19 mouse cellular contexts compared by ENCODE assay signal in genomic region chr17:43392191-43392590, GRCm38 (mm10). TPM values are rescaled to one million over a fixed set of nuclear protein-coding genes. Genes with fewer than 3 reads are reported as not detected.
DNase-seq lines count a peak whose midpoint lies in the region; ATAC-seq and TF ChIP-seq lines count a peak whose summit lies in the region.
"Had no signal": no experiment of that assay in that cellular context is flagged by ENCODE, and none has a peak within 500 bp of the region (broad histone marks: within the 10 kb centered on the region; RNA-seq: fewer than 3 reads in every experiment).

No protein-coding gene starts in this region.

- TF ChIP-seq CTCF in heart, adult 2 months (IDR thresholded peaks at IDR 0.05), result no peak
- TF ChIP-seq CTCF in lung, embryonic 14.5 days (IDR thresholded peaks at IDR 0.05; ENCODE audit: low read depth), result no peak

- H3K4me2 ChIP-seq in heart, embryonic 11.5 days, result no peak overlapping the region
- H3K4me2 ChIP-seq in kidney, embryonic 16.5 days (replicated peaks; ENCODE audit: low read depth, low read length), result 0 out of 2 replicates have a peak overlapping the region, but pooled peaks have one; percentile 5
- H3K4me2 ChIP-seq in lung, embryonic 14.5 days, result no peak overlapping the region
- H3K4me2 ChIP-seq: hindbrain, embryonic 14.5 days; midbrain, embryonic 11.5 days; neural tube, embryonic 12.5 days had no signal

- peak overlapping the region; percentile 61 for H3K4me3 ChIP-seq in heart, adult 2 months
- H3K4me3 ChIP-seq in heart, embryonic 11.5 days (ENCODE audit: low read depth, low read length), result no peak overlapping the region
- no peak overlapping the region for H3K4me3 ChIP-seq in kidney, embryonic 16.5 days (ENCODE audit: low read length)
- no peak overlapping the region for H3K4me3 ChIP-seq in lung, embryonic 14.5 days (ENCODE audit: low read depth, low read length)
- H3K4me3 ChIP-seq in brown adipose tissue, adult 24 weeks (ENCODE audit: insufficient read depth, low read depth, low read length), result peak overlapping the region; percentile 63
- H3K4me3 ChIP-seq: neural tube, embryonic 12.5 days had no signal

- H3K79me2 ChIP-seq in heart, adult 2 months (replicated peaks; ENCODE audit: control insufficient read depth, insufficient read depth, low read length), result peaks cover 3% of the 10 kb centered on the region; the same call in 1 of the 2 replicates

- H3K9me3 ChIP-seq in heart, embryonic 11.5 days (replicated peaks; ENCODE audit: control insufficient read depth, low read length), result no peaks in the 10 kb centered on the region
- H3K9me3 ChIP-seq in kidney, embryonic 16.5 days (ENCODE audit: low read length), result no peaks in the 10 kb centered on the region
- H3K9me3 ChIP-seq in lung, embryonic 14.5 days (ENCODE audit: low read depth, low read length), result no peaks in the 10 kb centered on the region
- H3K9me3 ChIP-seq: neural tube, embryonic 12.5 days had no signal

- intact Hi-C loops in heart, adult 2 months (cut with DNase I), result loop anchor here (2.0 kb wide), 2 partner anchors 31 to 57 kb away; partner anchors contain the start of gene Adgrf5

- DNase-seq in heart, adult 2 months, result no peak
- DNase-seq in kidney, adult 9 months, result no peak
- peak; percentile 52 for DNase-seq in lung, embryonic 14.5 days
- DNase-seq in lung, postnatal 14 days, result no peak
- DNase-seq: B cell, adult 2 months; cerebellum, adult 2 months; cerebellum, postnatal 36 days; heart, postnatal 10 days; kidney, postnatal 14 days; left cerebral cortex, postnatal 4 days had no signal

- TF ChIP-seq EP300 in heart, adult 2 months (IDR thresholded peaks at IDR 0.05; ENCODE audit: insufficient read depth, low read depth, low read length), result 0 out of 2 replicates have a peak, but pooled peaks have one; percentile 25

- no peaks in the 10 kb centered on the region for H3K27me3 ChIP-seq in heart, adult 2 months (ENCODE audit: control insufficient read depth, insufficient read depth, low read length)
- H3K27me3 ChIP-seq in heart, embryonic 11.5 days (ENCODE audit: control insufficient read depth, insufficient read depth, low read length), result no peaks in the 10 kb centered on the region
- H3K27me3 ChIP-seq in kidney, embryonic 16.5 days (ENCODE audit: insufficient read depth, low read length), result no peaks in the 10 kb centered on the region
- H3K27me3 ChIP-seq in lung, embryonic 14.5 days (ENCODE audit: insufficient read depth, low read length), result no peaks in the 10 kb centered on the region
- H3K27me3 ChIP-seq: neural tube, embryonic 12.5 days had no signal

- H3K27ac ChIP-seq in heart, adult 2 months, result peak overlapping the region; percentile 88
- H3K27ac ChIP-seq in heart, embryonic 11.5 days (ENCODE audit: low read depth, low read length), result no peak overlapping the region
- no peak overlapping the region for H3K27ac ChIP-seq in kidney, embryonic 16.5 days (ENCODE audit: low read length)
- no peak overlapping the region for H3K27ac ChIP-seq in lung, embryonic 14.5 days (ENCODE audit: low read depth)
- H3K27ac ChIP-seq in brown adipose tissue, adult 24 weeks (replicated peaks; ENCODE audit: low read depth, low read length), result peak overlapping the region; percentile 74
- H3K27ac ChIP-seq: hindbrain, embryonic 14.5 days; liver, embryonic 14.5 days; neural tube, embryonic 12.5 days had no signal

- peaks cover 9% of the 10 kb centered on the region for H3K4me1 ChIP-seq in heart, adult 2 months (ENCODE audit: control insufficient read depth, insufficient read depth, low read length)
- peaks cover 5% of the 10 kb centered on the region for H3K4me1 ChIP-seq in heart, embryonic 11.5 days (ENCODE audit: control insufficient read depth, insufficient read depth, low read length)
- H3K4me1 ChIP-seq in kidney, embryonic 16.5 days (ENCODE audit: insufficient read depth, low read length), result peaks cover 16% of the 10 kb centered on the region
- no peaks in the 10 kb centered on the region for H3K4me1 ChIP-seq in lung, embryonic 14.5 days (ENCODE audit: insufficient read depth)
- H3K4me1 ChIP-seq in brown adipose tissue, adult 24 weeks (ENCODE audit: control insufficient read depth, insufficient read depth, insufficient read length, low read length), result peaks cover 17% of the 10 kb centered on the region; the same call in 1 of the 2 replicates
- H3K4me1 ChIP-seq: neural tube, embryonic 12.5 days had no signal

- no peak for ATAC-seq in heart, embryonic 11.5 days (replicated peaks; ENCODE audit: insufficient number of reproducible peaks, low FRiP score, low TSS enrichment)
- no peak for ATAC-seq in kidney, embryonic 16.5 days (ENCODE audit: low FRiP score, low TSS enrichment)
- no peak for ATAC-seq in lung, embryonic 14.5 days (ENCODE audit: insufficient read depth)
- no peak for ATAC-seq in erythroblast, adult 5-6 weeks (replicated peaks; ENCODE audit: low FRiP score, poor library complexity, severe bottlenecking)
- ATAC-seq: forebrain, embryonic 14.5 days had no signal

- peaks cover 10% of the 10 kb centered on the region for H3K36me3 ChIP-seq in heart, adult 2 months (ENCODE audit: control insufficient read depth, insufficient read depth, low read length)
- no peaks in the 10 kb centered on the region for H3K36me3 ChIP-seq in heart, embryonic 11.5 days (ENCODE audit: control insufficient read depth, insufficient read depth, low read length)
- H3K36me3 ChIP-seq in kidney, embryonic 16.5 days (ENCODE audit: insufficient read depth, low read length), result no peaks in the 10 kb centered on the region
- H3K36me3 ChIP-seq in lung, embryonic 14.5 days (ENCODE audit: insufficient read depth), result no peaks in the 10 kb centered on the region
- H3K36me3 ChIP-seq: neural tube, embryonic 12.5 days had no signal

- TF ChIP-seq POLR2A in heart, adult 2 months (IDR thresholded peaks at IDR 0.05; ENCODE audit: insufficient read depth, low read depth, low read length), result 0 out of 2 replicates have a peak, but pooled peaks have one; percentile 6

- peak overlapping the region; percentile 18 for H3K9ac ChIP-seq in heart, adult 2 months (ENCODE audit: low read depth, low read length)
- no peak overlapping the region for H3K9ac ChIP-seq in heart, embryonic 11.5 days (ENCODE audit: low read depth, low read length)
- no peak overlapping the region for H3K9ac ChIP-seq in kidney, embryonic 16.5 days (replicated peaks; ENCODE audit: low read length)
- H3K9ac ChIP-seq in lung, embryonic 14.5 days, result no peak overlapping the region
- H3K9ac ChIP-seq: hindbrain, embryonic 14.5 days; liver, embryonic 14.5 days; neural tube, embryonic 12.5 days had no signal

- WGBS in heart, adult 2 months, result 25% methylated on average over 9 of the region's 9 CpGs
- WGBS in heart, embryonic 11.5 days (ENCODE audit: insufficient replicate concordance), result 65% methylated on average over 9 of the region's 9 CpGs
- 35% methylated on average over 9 of the region's 9 CpGs for WGBS in kidney, embryonic 16.5 days
- WGBS in lung, embryonic 14.5 days, result 52% methylated on average over 9 of the region's 9 CpGs

RNA-seq across cellular contexts. Expression of gene Adgrf5, which starts 31.9 kb away (rescaled TPM):
- total RNA-seq in heart, adult 2 months (2021), result 100 to 1,000 TPM; 184 to 231 TPM
- 57.7 and 116 TPM in 2 replicates for polyA plus RNA-seq in heart, adult 2 months (2012; rRNA removed)
- 13.9 and 20.8 TPM in 2 replicates for polyA plus RNA-seq in heart, embryonic 11.5 days (2014; fragmentation: Nextera tagmentation; extraction: Ambion mirVana)
- polyA plus RNA-seq in kidney, embryonic 16.5 days (2015; fragmentation: Nextera tagmentation; extraction: Ambion mirVana), result 25.5 and 26.7 TPM in 2 replicates
- polyA plus RNA-seq in lung, embryonic 14.5 days (2014; fragmentation: Nextera tagmentation; extraction: Ambion mirVana), result 18.5 and 18.8 TPM in 2 replicates
- polyA plus RNA-seq in brown adipose tissue, adult 24 weeks (2012; ENCODE audit: insufficient read depth, insufficient read length, missing spikeins), result 51.4 and 76.4 TPM in 2 replicates
- 0.21 and 0.38 TPM in 2 replicates for total RNA-seq in erythroblast, adult 5-6 weeks (2015; ENCODE audit: low replicate concordance)
- total RNA-seq in erythroblast, adult 5-6 weeks (2017; ENCODE audit: low replicate concordance), result 0.85 and 0.98 TPM in 2 replicates

Comparison
In these comparisons a context has a peak if more than half of its experiments do, and no peak if none do; other contexts are left out.
1. H3K27ac ChIP-seq: peak in heart, adult 2 months (single experiment) and brown adipose tissue, adult 24 weeks (single experiment); none in heart, embryonic 11.5 days (single experiment), kidney, embryonic 16.5 days (single experiment) and lung, embryonic 14.5 days (single experiment).
2. H3K4me3 ChIP-seq: peak in heart, adult 2 months (single experiment) and brown adipose tissue, adult 24 weeks (single experiment); none in heart, embryonic 11.5 days (single experiment), kidney, embryonic 16.5 days (single experiment) and lung, embryonic 14.5 days (single experiment).